Mouse (Mus musculus): ENCODE data around the gene Rbmxl1.
"Not testable (repeated sequence)": the region's sequence is repeated elsewhere in the genome, so short reads cannot be mapped to it uniquely, and the experiment has no call there.

Gene Rbmxl1

DNA sequence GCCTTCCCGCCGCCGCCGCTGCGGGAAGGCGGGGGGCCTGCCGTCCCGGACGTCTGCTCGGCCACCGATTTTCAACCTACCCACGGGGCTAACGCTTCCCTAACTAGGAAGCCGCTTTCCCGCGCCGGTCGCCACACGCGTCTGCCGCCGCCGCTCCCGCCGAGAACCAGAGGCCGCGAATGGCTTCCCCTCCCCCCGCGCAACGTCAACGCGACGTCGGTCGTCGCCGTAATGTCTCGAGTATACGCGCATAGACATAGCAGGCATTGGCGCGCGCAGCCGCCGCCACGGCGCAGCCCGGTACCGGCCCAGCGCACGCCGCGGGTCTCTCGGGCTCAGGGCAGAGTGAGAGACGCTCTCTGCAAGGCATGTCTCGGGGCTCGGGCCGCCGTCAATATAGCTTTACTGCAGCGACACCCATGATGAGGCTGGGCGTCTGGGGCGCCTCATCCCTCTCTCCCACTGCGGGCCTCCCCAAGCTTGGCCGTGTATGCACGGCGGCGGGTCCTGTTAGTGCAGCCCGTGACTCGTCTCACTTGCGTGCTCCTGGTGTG lies at the start of gene Rbmxl1:
Gene Rbmxl1, minus strand, starts transcription at position 180 of the 554 bp plus-strand sequence.
- DNase-seq (ENCODE audit: low spot score in 2 of 2): peak; percentile 78 to 91

DNA sequence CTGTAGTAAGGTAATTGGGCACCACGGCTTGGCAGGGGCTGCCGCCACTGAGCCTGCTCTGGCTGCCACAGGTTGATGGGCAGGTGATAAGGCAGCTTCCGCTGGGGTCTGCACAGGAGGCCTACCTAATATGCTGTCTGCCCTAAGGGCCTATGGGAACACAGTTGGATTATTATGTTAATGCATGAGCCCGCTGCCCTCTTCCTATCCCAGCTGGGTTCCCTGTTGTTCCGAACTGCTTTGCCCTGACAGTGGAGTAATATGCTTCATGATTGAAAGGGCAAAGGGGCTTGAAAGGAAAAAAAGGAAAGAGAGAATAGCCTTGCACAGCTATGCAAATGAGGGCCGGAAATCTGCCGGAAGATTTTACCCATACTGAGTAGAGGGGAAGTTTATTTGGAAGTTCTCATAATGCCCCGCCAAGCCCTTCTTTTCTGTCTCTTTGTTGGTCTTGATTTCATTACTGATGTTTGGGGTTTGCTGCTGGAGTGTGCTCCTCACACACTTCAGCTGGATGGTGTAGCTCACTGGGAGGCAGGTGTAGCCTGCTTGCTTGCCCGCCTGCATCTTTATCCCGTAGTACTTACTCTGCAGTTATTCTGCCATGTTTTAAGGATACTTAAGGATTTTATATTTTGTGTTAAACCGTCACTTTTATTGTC lies 48.2 kb upstream of the Rbmxl1 start:
- DNase-seq (ENCODE audit: low spot score in 2 of 2): no peak

DNA sequence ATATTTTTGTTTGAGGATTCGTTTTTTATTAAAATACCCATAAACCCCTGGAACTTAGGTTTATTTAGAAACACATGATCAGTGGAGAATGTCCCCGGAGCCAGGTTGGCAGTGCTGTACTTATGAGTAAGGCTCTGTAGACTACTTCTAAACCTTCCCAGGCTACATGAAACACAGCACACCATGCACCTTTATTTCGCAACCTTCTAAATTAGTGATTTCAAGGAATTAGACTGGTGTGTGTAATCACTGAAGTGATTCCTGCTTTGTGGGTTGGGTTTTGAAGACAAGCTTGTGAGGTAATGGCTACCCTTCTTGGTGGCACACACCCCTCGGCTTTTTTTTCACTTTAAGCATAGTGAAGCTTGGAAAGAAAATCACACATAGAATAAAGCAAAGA lies 47.1 kb upstream of the Rbmxl1 start:
- no peak for DNase-seq (ENCODE audit: low spot score in 2 of 2)

DNA sequence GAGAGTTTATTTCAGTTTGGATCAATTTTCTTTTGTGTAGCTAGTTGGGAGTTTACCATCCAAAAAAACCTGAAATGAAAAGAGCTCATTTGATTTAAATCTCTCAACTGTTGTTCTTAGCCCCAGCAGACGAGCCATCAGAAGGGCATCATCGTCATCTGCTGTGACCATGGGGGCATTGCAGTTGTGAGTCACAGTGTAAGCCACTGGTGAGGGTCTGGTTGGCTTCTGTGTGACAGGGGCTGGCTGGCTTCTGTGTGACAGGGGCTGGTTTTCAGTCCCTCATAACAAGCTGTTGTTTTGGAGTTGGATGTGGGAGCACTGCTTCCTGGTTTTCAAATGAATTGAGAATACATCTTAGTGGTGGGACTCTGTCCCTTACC lies 42.0 kb upstream of the Rbmxl1 start:
- no peak for DNase-seq (ENCODE audit: low spot score in 2 of 2)

- DNase-seq (ENCODE audit: low spot score in 2 of 2): no peak
Observed at GRCm38 (mm10) chr8:78549971-78550751, 41.5 kb upstream of the Rbmxl1 start.

DNA sequence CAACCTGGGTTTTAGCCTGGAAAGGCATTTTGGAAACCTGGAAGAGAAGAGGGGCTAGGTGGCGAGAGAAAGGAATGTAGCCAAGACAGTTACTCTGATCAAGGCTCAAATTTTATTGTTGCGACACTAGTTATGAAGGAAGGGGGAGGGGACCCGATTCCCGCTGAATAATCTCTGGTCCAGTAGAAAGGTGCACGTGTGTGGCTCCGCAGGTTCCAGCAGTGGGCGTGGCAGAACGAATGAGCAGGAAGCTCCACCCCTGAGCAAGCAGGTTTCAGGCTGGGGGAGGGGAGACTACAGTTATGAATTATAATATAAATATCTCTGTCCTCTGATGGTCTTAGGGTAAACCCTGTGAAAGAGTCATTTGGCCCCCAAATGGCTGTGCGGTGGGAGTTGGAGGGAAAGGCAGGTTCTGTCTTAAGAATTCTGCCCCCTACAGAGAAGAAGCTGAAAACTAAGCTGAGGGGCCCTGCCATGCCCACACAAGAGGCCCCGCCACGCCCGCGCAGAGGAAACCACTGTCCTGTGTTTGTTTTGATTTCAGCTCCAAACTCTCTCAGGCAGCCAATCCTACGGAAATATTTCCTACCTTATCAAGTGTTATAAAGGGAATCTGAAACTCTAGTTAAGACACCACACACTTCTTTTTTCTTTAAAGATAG lies 36.6 kb upstream of the Rbmxl1 start:
- DNase-seq (ENCODE audit: low spot score in 2 of 2): not testable (repeated sequence)

- no peak for DNase-seq (ENCODE audit: low spot score in 2 of 2)
Observed at GRCm38 (mm10) chr8:78544545-78544944, 35.8 kb upstream of the Rbmxl1 start.

GRCm38 (mm10) chr8:78543621-78544020 lies 34.9 kb upstream of the Rbmxl1 start:
- no peak for DNase-seq (ENCODE audit: low spot score in 2 of 2)

GRCm38 (mm10) chr8:78542670-78543069 lies 34.0 kb upstream of the Rbmxl1 start:
- DNase-seq (ENCODE audit: low spot score in 2 of 2): not testable (repeated sequence)

- DNase-seq (ENCODE audit: low spot score in 2 of 2): no peak
Observed at GRCm38 (mm10) chr8:78537795-78538194, 29.1 kb upstream of the Rbmxl1 start.

GRCm38 (mm10) chr8:78536716-78537115 lies 28.0 kb upstream of the Rbmxl1 start:
- DNase-seq (ENCODE audit: low spot score in 2 of 2): no peak

- DNase-seq (ENCODE audit: low spot score in 2 of 2): no peak
Observed at GRCm38 (mm10) chr8:78533981-78534380, 25.3 kb upstream of the Rbmxl1 start.

- no peak for DNase-seq (ENCODE audit: low spot score in 2 of 2)
Observed at GRCm38 (mm10) chr8:78515132-78515531, 6.4 kb upstream of the Rbmxl1 start.

DNA sequence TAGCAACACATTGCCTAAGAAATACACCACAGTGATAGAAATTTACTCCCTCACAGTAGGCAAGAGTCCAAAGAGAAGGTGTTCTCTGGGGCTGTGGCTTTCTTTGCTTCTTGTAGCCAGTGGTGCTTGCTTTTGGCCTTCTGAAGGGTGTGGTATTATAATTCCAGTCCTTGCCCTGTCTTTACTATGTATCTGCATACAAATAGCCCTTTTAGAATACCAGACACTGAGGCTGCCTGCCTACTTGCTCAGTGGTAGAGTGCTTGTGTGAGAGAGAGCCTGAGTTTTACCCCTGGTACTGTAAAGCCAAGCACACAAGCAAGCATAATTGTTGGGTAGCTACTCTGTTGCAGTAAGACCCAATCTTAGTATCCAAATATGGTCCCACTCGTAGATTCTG lies 6.0 kb upstream of the Rbmxl1 start:
- no peak for DNase-seq (ENCODE audit: low spot score in 2 of 2)

- DNase-seq (ENCODE audit: low spot score in 2 of 2): no peak
Observed at GRCm38 (mm10) chr8:78513106-78513505, 4.4 kb upstream of the Rbmxl1 start.

GRCm38 (mm10) chr8:78510926-78511325 lies 2.2 kb upstream of the Rbmxl1 start:
- DNase-seq (ENCODE audit: low spot score in 2 of 2): no peak

DNA sequence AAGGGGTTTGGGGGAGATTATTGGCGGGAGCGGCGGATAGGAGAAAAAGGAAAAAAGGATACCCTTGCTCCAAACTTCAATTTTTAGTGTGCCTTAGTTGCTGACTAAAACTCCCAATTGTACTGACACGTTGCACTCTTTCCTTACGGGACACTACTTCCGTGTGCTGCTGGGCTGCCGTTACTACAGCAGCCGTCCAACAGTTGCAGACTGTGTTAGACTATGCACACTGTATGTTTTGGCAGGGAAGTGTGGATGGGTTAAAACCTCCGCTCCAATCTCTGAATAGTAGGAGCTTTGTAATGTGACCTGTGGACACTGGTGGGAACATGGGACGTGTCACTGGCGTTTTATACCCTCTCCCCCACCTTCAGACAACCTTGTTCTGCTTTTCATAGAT lies 1.4 kb upstream of the Rbmxl1 start:
- DNase-seq (ENCODE audit: low spot score in 2 of 2): no peak

- peak; percentile 87 to 89 for DNase-seq (ENCODE audit: low spot score in 2 of 2)
Observed at GRCm38 (mm10) chr8:78509273-78510031, 754 bp upstream of the Rbmxl1 start, which contains the start of gene Slc10a7. Gene Slc10a7 (plus strand): TSS chr8:78509346.

DNA sequence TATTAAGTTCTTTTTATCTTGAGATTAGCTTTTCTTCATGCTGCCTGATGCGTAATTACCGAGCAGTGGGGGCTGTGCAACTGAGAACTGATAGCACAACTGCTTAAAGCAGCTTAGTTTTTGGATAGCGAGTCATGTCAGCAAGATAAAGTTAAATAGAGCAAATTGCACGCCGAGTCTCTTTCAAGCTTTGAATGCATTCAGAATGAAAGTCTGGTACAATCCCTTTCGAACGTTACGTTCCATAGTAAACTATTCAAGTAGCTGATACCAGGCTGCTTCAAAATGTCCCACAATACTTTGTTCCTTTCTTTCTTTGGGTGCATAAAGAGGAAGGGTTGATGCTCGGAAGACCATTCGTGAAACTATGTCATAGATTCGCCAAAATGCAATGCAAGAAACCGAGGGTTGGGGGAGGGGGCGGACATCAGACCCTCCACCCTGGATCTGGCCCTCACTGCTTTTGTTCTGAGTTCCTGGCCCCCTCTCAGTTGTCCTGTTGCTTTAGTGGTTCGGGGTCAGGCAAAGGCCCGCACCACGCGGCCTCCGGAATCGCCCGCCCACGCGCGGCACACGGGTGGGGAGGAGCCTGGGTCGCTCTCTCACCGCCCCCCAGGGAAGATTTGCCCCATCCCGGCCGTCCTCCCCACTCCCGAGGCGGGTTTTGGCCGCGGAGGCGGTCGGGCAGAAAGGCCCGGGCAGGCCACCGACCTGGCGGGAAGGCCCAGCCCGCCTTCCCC lies 549 bp downstream of the Rbmxl1 start:
- peak; percentile 36 to 55 for DNase-seq (ENCODE audit: low spot score in 2 of 2)

GRCm38 (mm10) chr8:78502706-78503105 lies 6.0 kb downstream of the Rbmxl1 start:
- no peak for DNase-seq (ENCODE audit: low spot score in 2 of 2)

GRCm38 (mm10) chr8:78496273-78496672 lies 12.4 kb downstream of the Rbmxl1 start:
- DNase-seq (ENCODE audit: low spot score in 2 of 2): not testable (repeated sequence)

Measured in frontal cortex, postnatal 10 days (tissue).